Mouse (Mus musculus) intestine, embryonic 15.5 days (tissue): ENCODE data around the gene Bcl11b. TPM values are rescaled to one million over a fixed set of nuclear protein-coding genes. Genes with fewer than 3 reads are reported as not detected.
A peak's percentile ranks its signal among the peaks of the same experiment; 100 is the strongest.

Experiments used
- ATAC-seq: fragments of 200-750 bp; cut with Nextera tagmentation; 2 replicates; pipeline ENCODE4 v1.8.0; 2017; ENCODE audit warnings: moderate TSS enrichment, moderate library complexity
- H3K27ac ChIP-seq: fragments of 300-500 bp; sonication (generic); 2 replicates; pipeline ENCODE4 v1.5.1; 2015; ENCODE audit warnings: mild to moderate bottlenecking, inconsistent platforms
- H3K27me3 ChIP-seq: fragments of 300-500 bp; sonication (generic); replicated peaks from 2 replicates; pipeline ENCODE4 v1.6.1; 2015; ENCODE audit warnings: inconsistent platforms
- H3K36me3 ChIP-seq: fragments of 300-500 bp; sonication (generic); 2 replicates; pipeline ENCODE4 v1.6.1; 2015; ENCODE audit warnings: inconsistent platforms
- H3K4me1 ChIP-seq: fragments of 300-500 bp; sonication (generic); replicated peaks from 2 replicates; pipeline ENCODE4 v1.6.1; 2015; ENCODE audit warnings: inconsistent platforms
- H3K4me2 ChIP-seq: fragments of 300-500 bp; sonication (generic); replicated peaks from 2 replicates; pipeline ENCODE4 v1.6.1; 2015; ENCODE audit warnings: mild to moderate bottlenecking, inconsistent platforms
- H3K4me3 ChIP-seq: fragments of 300-500 bp; sonication (generic); replicated peaks from 2 replicates; pipeline ENCODE4 v1.5.1; 2015; ENCODE audit warnings: inconsistent platforms
- H3K9ac ChIP-seq: fragments of 300-500 bp; sonication (generic); 2 replicates; pipeline ENCODE4 v1.6.1; 2015; ENCODE audit warnings: inconsistent platforms
- H3K9me3 ChIP-seq: fragments of 300-500 bp; sonication (generic); 2 replicates; pipeline ENCODE4 v1.6.1; 2016; ENCODE audit warnings: inconsistent platforms
- WGBS: fragments of 180-500 bp; shearing (Covaris S2); methylation state at CpG from one replicate; pipeline ENCODE4 v1.1.7; 2015; 5-methylcytosine and 5-hydroxymethylcytosine counted together
- polyA plus RNA-seq: library from polyadenylated mRNA; unstranded; fragments of >200 nt; fragmentation: Nextera tagmentation; extraction: Ambion mirVana; gene quantifications from 2 replicates; pipeline ENCODE4 v1.2.1, GENCODE M21; 2015

Gene Bcl11b
- polyA plus RNA-seq, 1 experiment from 2014 or later = 6.9 TPM

DNA sequence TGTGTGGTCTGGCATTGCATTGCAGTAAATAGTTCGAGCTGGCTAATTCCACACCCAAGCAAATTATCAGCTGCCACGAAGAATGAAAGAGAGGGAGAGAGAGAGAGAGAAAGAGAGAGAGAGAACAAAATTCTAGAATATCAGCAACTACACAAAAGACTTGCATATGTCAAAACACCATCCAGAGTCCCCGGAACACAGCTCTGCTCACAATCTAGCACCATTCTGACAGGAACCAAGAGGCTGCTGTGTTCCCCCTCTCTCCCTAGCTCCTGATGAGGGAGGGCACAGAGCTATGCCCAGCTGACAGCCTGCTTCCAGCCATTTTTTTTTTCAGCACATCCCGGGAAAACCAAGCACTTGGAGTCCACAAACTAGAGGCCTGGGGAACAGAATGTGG, 6.6 kb downstream of the Bcl11b start:
- no peaks in the 10 kb centered on the region for H3K36me3 ChIP-seq
- H3K4me1 ChIP-seq = peaks cover 20% of the 10 kb centered on the region
- no peaks in the 10 kb centered on the region for H3K9me3 ChIP-seq
- no peak overlapping the region for H3K4me2 ChIP-seq
- H3K27ac ChIP-seq = no peak overlapping the region
- ATAC-seq = no peak
- H3K27me3 ChIP-seq = no peaks in the 10 kb centered on the region; the same call in 1 of the 2 replicates
- H3K9ac ChIP-seq = no peak overlapping the region
- no peak overlapping the region for H3K4me3 ChIP-seq
- 50% methylated on average over 4 of the region's 4 CpGs for WGBS

DNA sequence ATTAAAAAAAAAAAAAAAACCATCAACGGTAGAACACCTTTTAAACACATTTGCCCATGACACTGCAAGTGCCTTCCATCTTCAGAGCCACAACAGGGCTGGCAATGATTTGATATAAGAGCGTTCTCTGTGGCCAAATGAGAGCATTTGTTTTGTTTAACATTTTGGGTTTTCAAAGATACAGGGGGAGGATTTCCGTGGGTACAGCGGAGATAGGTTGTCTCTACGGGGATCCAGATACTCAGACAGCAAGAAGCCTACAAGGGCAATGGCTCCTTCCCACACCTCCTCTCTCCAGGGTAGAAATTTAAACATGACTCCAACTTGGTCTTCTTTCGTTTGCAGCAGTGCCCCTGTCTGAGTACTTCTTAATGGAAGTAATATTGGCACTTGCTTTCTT, 7.2 kb downstream of the Bcl11b start:
- Histone ChIP-seq H3K4me2 (no peak overlapping the region), H3K4me3 (no peak overlapping the region), H3K4me1 (peaks cover 20% of the 10 kb centered on the region), H3K36me3 (no peaks in the 10 kb centered on the region), H3K9me3 (no peaks in the 10 kb centered on the region), H3K27ac (no peak overlapping the region), H3K9ac (no peak overlapping the region), H3K27me3 (no peaks in the 10 kb centered on the region; the same call in 1 of the 2 replicates)
- no peak for ATAC-seq
- WGBS = 82% methylated on average over 6 of the region's 6 CpGs

- 46% methylated on average over 4 of the region's 4 CpGs for WGBS
- no peak overlapping the region for H3K4me3 ChIP-seq
- peaks cover 18% of the 10 kb centered on the region for H3K4me1 ChIP-seq
- no peak for ATAC-seq
- H3K9me3 ChIP-seq = no peaks in the 10 kb centered on the region
- no peaks in the 10 kb centered on the region for H3K36me3 ChIP-seq
- no peak overlapping the region for H3K27ac ChIP-seq
- H3K27me3 ChIP-seq = peaks cover 4% of the 10 kb centered on the region; the same call in 1 of the 2 replicates
- H3K9ac ChIP-seq = no peak overlapping the region
- H3K4me2 ChIP-seq = no peak overlapping the region
Observed at GRCm38 (mm10) chr12:107994421-107994820, 9.0 kb downstream of the Bcl11b start.

- Histone ChIP-seq H3K27ac (no peak overlapping the region), H3K27me3 (peaks cover 4% of the 10 kb centered on the region; the same call in 1 of the 2 replicates), H3K9me3 (no peaks in the 10 kb centered on the region), H3K4me2 (no peak overlapping the region), H3K4me3 (no peak overlapping the region), H3K36me3 (no peaks in the 10 kb centered on the region), H3K9ac (no peak overlapping the region), H3K4me1 (peaks cover 15% of the 10 kb centered on the region)
- WGBS = 80% methylated on average over 4 of the region's 4 CpGs
- no peak for ATAC-seq
Observed at GRCm38 (mm10) chr12:107993029-107993428, 10.4 kb downstream of the Bcl11b start.

- H3K4me2 ChIP-seq = no peak overlapping the region
- 72% methylated on average over 11 of the region's 11 CpGs for WGBS
- H3K27me3 ChIP-seq = peaks cover 4% of the 10 kb centered on the region; the same call in 1 of the 2 replicates
- H3K36me3 ChIP-seq = no peaks in the 10 kb centered on the region
- no peak for ATAC-seq
- no peak overlapping the region for H3K4me3 ChIP-seq
- no peak overlapping the region for H3K27ac ChIP-seq
- H3K4me1 ChIP-seq = peaks cover 11% of the 10 kb centered on the region; the same call in 1 of the 2 replicates
- H3K9me3 ChIP-seq = no peaks in the 10 kb centered on the region
- H3K9ac ChIP-seq = no peak overlapping the region
Observed at GRCm38 (mm10) chr12:107991191-107991590, 12.2 kb downstream of the Bcl11b start.

DNA sequence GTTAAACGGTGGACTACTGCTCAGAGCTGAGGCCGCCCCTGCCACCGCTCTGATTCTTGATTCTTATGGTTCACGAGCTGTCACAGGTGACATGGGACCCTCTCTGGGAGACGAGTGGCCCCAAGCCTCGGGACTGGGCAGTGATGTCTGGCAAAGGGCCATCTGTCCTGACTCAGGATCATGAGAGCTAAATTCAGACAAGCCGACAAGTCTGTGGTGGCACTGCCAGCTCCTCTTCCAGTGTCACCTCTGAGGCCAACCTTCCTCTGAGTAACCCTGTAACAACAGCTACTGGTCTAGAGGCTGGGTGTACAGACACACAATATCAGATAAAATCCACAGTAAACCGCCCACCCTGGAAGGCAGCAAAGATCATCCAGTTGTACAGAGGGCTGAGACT, 20.2 kb downstream of the Bcl11b start:
- Histone ChIP-seq H3K36me3 (no peaks in the 10 kb centered on the region), H3K4me3 (no peak overlapping the region), H3K4me2 (no peak overlapping the region), H3K4me1 (peaks cover 22% of the 10 kb centered on the region), H3K27me3 (no peaks in the 10 kb centered on the region), H3K9ac (no peak overlapping the region), H3K27ac (no peak overlapping the region), H3K9me3 (no peaks in the 10 kb centered on the region)
- ATAC-seq = no peak
- 79% methylated on average over 8 of the region's 8 CpGs for WGBS

- 80% methylated on average over 9 of the region's 9 CpGs for WGBS
- no peak for ATAC-seq
- Histone ChIP-seq H3K9ac (no peak overlapping the region), H3K4me3 (no peak overlapping the region), H3K4me2 (no peak overlapping the region), H3K4me1 (peaks cover 27% of the 10 kb centered on the region), H3K9me3 (no peaks in the 10 kb centered on the region), H3K36me3 (no peaks in the 10 kb centered on the region), H3K27me3 (no peaks in the 10 kb centered on the region), H3K27ac (no peak overlapping the region)
Observed at GRCm38 (mm10) chr12:107982306-107982705, 21.1 kb downstream of the Bcl11b start.

- Histone ChIP-seq H3K36me3 (no peaks in the 10 kb centered on the region), H3K4me2 (peak overlapping the region; percentile 97), H3K4me1 (peaks cover 34% of the 10 kb centered on the region), H3K4me3 (no peak overlapping the region; the same call in 1 of the 2 replicates), H3K27ac (no peak overlapping the region), H3K9ac (0 out of 2 replicates have a peak overlapping the region, but pooled peaks have one; percentile 56), H3K9me3 (no peaks in the 10 kb centered on the region), H3K27me3 (no peaks in the 10 kb centered on the region)
- WGBS = 47% methylated on average over 6 of the region's 6 CpGs
- no peak for ATAC-seq
Observed at GRCm38 (mm10) chr12:107981231-107981630, 22.2 kb downstream of the Bcl11b start.

DNA sequence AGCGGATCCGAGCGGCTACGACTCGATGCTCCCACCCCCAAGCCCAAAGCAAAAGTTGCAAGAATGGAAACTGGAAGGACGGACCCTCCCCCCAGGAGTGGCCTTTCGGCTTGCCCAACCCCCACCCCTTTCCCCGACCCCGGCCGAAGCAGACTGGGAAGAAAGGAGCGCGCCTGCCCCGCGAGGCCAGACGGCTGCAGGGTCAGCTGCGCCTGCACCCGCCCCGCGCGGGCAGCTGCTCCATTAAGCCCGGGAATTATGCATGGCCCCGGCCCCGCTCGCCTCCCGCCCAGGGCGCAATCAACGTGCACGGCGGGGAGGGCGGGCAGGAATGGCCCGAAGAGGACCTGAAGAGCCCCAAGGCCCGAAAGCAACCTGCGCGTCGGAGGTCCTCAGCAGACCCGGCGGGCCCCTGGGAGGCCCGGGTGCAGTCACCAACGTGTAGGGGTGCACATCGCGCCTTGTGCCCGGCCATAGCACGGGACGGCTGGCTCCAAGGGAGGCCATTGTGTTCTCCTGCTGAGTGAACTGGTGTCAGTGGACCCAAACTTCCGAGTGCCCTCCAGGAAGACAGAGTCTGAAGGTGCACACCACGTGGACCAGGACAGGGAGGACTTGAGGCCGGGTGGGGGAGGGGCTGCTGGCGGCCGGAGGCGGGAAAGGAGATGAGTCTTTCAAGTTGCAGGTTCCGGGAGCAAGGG, 23.0 kb downstream of the Bcl11b start:
- Histone ChIP-seq H3K4me1 (peaks cover 37% of the 10 kb centered on the region), H3K27me3 (no peaks in the 10 kb centered on the region), H3K4me3 (peak overlapping the region; percentile 46), H3K4me2 (peak overlapping the region; percentile 97), H3K9ac (peak overlapping the region; percentile 56), H3K36me3 (no peaks in the 10 kb centered on the region), H3K9me3 (no peaks in the 10 kb centered on the region), H3K27ac (peak overlapping the region; percentile 72)
- WGBS = 2% methylated on average over 51 of the region's 51 CpGs
- peak; percentile 74 for ATAC-seq

GRCm38 (mm10) chr12:107979710-107980260, 23.6 kb downstream of the Bcl11b start:
- peak; percentile 66 for ATAC-seq
- 12% methylated on average over 28 of the region's 28 CpGs for WGBS

DNA sequence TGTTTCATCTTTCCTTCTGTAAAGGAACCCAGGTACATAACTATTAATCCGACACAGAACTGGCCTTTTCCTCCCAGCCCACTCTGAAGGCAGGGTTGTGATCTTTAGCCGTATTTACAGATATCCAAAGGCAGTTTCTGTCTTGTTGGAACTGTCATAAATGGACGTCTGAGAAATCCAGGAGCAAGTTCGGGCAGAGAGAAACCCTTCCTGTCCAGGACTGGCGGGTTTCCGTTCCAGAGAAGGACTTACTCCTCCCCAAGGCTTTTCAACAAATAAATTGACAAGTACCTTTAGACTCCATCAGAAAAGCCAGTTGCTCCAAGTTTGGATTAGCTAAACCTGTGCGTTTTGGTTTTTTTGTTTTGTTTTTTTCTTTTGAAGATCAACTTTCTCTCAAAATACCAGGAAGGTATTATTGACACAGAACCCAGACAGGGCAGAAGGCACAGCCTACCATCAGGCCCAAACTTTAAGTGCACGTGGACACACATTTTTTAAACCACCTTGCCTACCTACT, 24.6 kb downstream of the Bcl11b start:
- Histone ChIP-seq H3K27ac (no peak overlapping the region), H3K4me1 (peaks cover 37% of the 10 kb centered on the region), H3K4me3 (no peak overlapping the region), H3K9me3 (no peaks in the 10 kb centered on the region), H3K27me3 (no peaks in the 10 kb centered on the region), H3K36me3 (no peaks in the 10 kb centered on the region), H3K9ac (no peak overlapping the region), H3K4me2 (no peak overlapping the region)
- no peak for ATAC-seq
- WGBS = 67% methylated on average over 8 of the region's 8 CpGs

More at GRCm38 (mm10) chr12:107979710-107980260, 23.6 kb downstream of the Bcl11b start:
- Histone ChIP-seq H3K9ac (peak overlapping the region; percentile 56), H3K4me2 (peak overlapping the region; percentile 97), H3K27ac (peak overlapping the region; percentile 72), H3K4me3 (peak overlapping the region; percentile 46), H3K9me3 (no peaks in the 10 kb centered on the region), H3K4me1 (peaks cover 37% of the 10 kb centered on the region), H3K27me3 (no peaks in the 10 kb centered on the region), H3K36me3 (no peaks in the 10 kb centered on the region)

- WGBS = 38% methylated on average over 14 of the region's 14 CpGs
- peaks cover 42% of the 10 kb centered on the region for H3K4me1 ChIP-seq
- H3K9me3 ChIP-seq = no peaks in the 10 kb centered on the region
- H3K27ac ChIP-seq = no peak overlapping the region
- no peak overlapping the region for H3K4me3 ChIP-seq
- no peaks in the 10 kb centered on the region for H3K36me3 ChIP-seq
- ATAC-seq = no peak
- no peaks in the 10 kb centered on the region for H3K27me3 ChIP-seq
- no peak overlapping the region for H3K9ac ChIP-seq
- H3K4me2 ChIP-seq = no peak overlapping the region
Observed at GRCm38 (mm10) chr12:107978063-107978462, 25.3 kb downstream of the Bcl11b start.
